Mouse (Mus musculus) intestine, postnatal 0 days (tissue): ENCODE data around the gene Adarb1. TPM values are rescaled to one million over a fixed set of nuclear protein-coding genes. Genes with fewer than 3 reads are reported as not detected.

Source experiments
- ATAC-seq: fragments of 200-750 bp; cut with Nextera tagmentation; 2 replicates; pipeline ENCODE4 v1.8.0; 2017; ENCODE audit warnings: mild to moderate bottlenecking, moderate TSS enrichment, moderate library complexity
- H3K27ac ChIP-seq: fragments of 300-500 bp; sonication (generic); 2 replicates; pipeline ENCODE4 v1.5.1; 2014; ENCODE audit warnings: mild to moderate bottlenecking, low read depth, low read length, moderate library complexity
- H3K27me3 ChIP-seq: fragments of 300-500 bp; sonication (generic); replicated peaks from 2 replicates; pipeline ENCODE4 v1.6.1; 2014; ENCODE audit warnings: low read length, mixed read lengths; ENCODE audit not compliant: control insufficient read depth, insufficient read depth
- H3K36me3 ChIP-seq: fragments of 300-500 bp; sonication (generic); 2 replicates; pipeline ENCODE4 v1.6.1; 2014; ENCODE audit warnings: mild to moderate bottlenecking, moderate library complexity; ENCODE audit not compliant: control insufficient read depth, insufficient read depth
- H3K4me1 ChIP-seq: fragments of 300-500 bp; sonication (generic); replicated peaks from 2 replicates; pipeline ENCODE4 v1.6.1; 2014; ENCODE audit warnings: antibody characterized with exemption, low read length, mixed read lengths; ENCODE audit not compliant: control insufficient read depth, insufficient read depth
- H3K4me2 ChIP-seq: fragments of 300-500 bp; sonication (generic); replicated peaks from 2 replicates; pipeline ENCODE4 v1.6.1; 2014; ENCODE audit warnings: low read depth, mild to moderate bottlenecking, moderate library complexity
- H3K4me3 ChIP-seq: fragments of 300-500 bp; sonication (generic); 2 replicates; pipeline ENCODE4 v1.5.1; 2014; ENCODE audit warnings: low read depth, low read length
- H3K9ac ChIP-seq: fragments of 300-500 bp; sonication (generic); 2 replicates; pipeline ENCODE4 v1.6.1; 2014; ENCODE audit warnings: mild to moderate bottlenecking, low read depth, low read length
- H3K9me3 ChIP-seq: fragments of 300-500 bp; sonication (generic); 2 replicates; pipeline ENCODE4 v1.6.1; 2016; ENCODE audit warnings: mixed run types; ENCODE audit not compliant: control insufficient read depth
- CTCF ChIP-seq: sonication (generic); IDR thresholded peaks from 2 replicates; pipeline ENCODE4 v1.5.1; 2016; ENCODE audit warnings: low read depth, mild to moderate bottlenecking, control low read depth, antibody characterized with exemption, moderate library complexity
- WGBS: fragments of 180-500 bp; shearing (Covaris S2); extraction: QIAGEN DNeasy Blood & Tissue Kit; methylation state at CpG from one replicate; pipeline ENCODE4 v1.1.7; 2014; 5-methylcytosine and 5-hydroxymethylcytosine counted together
- polyA plus RNA-seq: library from polyadenylated mRNA; unstranded; fragments of >200 nt; fragmentation: Nextera tagmentation; extraction: Ambion mirVana; gene quantifications from 2 replicates; pipeline ENCODE4 v1.2.1, GENCODE M21; 2015

Adarb1 gene
- polyA plus RNA-seq, 1 experiment from 2014 or later = 1.5 TPM

- 71% methylated on average over 14 of the region's 14 CpGs for WGBS
- no peak overlapping the region for H3K4me3 ChIP-seq
- no peak for ATAC-seq
- H3K9me3 ChIP-seq = no peaks in the 10 kb centered on the region
- no peak for TF ChIP-seq CTCF
- no peaks in the 10 kb centered on the region for H3K4me1 ChIP-seq
- H3K9ac ChIP-seq = no peak overlapping the region
- no peak overlapping the region for H3K4me2 ChIP-seq
- no peak overlapping the region for H3K27ac ChIP-seq
- no peaks in the 10 kb centered on the region for H3K36me3 ChIP-seq
- no peaks in the 10 kb centered on the region for H3K27me3 ChIP-seq
These were observed 37.4 kb upstream of the Adarb1 start for GRCm38 (mm10) chr10:77455251-77456010.

- Histone ChIP-seq H3K4me1 (no peaks in the 10 kb centered on the region), H3K9ac (no peak overlapping the region), H3K27ac (no peak overlapping the region), H3K27me3 (no peaks in the 10 kb centered on the region), H3K36me3 (no peaks in the 10 kb centered on the region), H3K4me2 (no peak overlapping the region), H3K4me3 (no peak overlapping the region), H3K9me3 (no peaks in the 10 kb centered on the region)
- no peak for ATAC-seq
- WGBS = 78% methylated on average over 6 of the region's 6 CpGs
- TF ChIP-seq CTCF = no peak
These were observed 36.7 kb upstream of the Adarb1 start for GRCm38 (mm10) chr10:77454795-77455194.

- WGBS = 84% methylated on average over 4 of the region's 4 CpGs
- H3K9me3 ChIP-seq = no peaks in the 10 kb centered on the region
- no peak for TF ChIP-seq CTCF
- no peak for ATAC-seq
- no peak overlapping the region for H3K4me2 ChIP-seq
- no peak overlapping the region for H3K9ac ChIP-seq
- H3K4me3 ChIP-seq = no peak overlapping the region
- no peak overlapping the region for H3K27ac ChIP-seq
- H3K36me3 ChIP-seq = no peaks in the 10 kb centered on the region
- no peaks in the 10 kb centered on the region; the same call in 1 of the 2 replicates for H3K27me3 ChIP-seq
- H3K4me1 ChIP-seq = no peaks in the 10 kb centered on the region
These were observed 33.8 kb upstream of the Adarb1 start for GRCm38 (mm10) chr10:77451822-77452221.

- no peak for ATAC-seq
- H3K4me1 ChIP-seq = no peaks in the 10 kb centered on the region
These were observed 32.0 kb upstream of the Adarb1 start for GRCm38 (mm10) chr10:77450159-77450464.

GRCm38 (mm10) chr10:77449315-77450158 lies 31.5 kb upstream of the Adarb1 start:
- ATAC-seq = no peak
- H3K4me3 ChIP-seq = no peak overlapping the region
- 30% methylated on average over 23 of the region's 23 CpGs for WGBS
- TF ChIP-seq CTCF = no peak
- no peaks in the 10 kb centered on the region for H3K36me3 ChIP-seq
- H3K27me3 ChIP-seq = no peaks in the 10 kb centered on the region; the same call in 1 of the 2 replicates
- no peaks in the 10 kb centered on the region for H3K9me3 ChIP-seq
- peak overlapping the region; percentile 50 for H3K4me2 ChIP-seq
- 0 out of 2 replicates have a peak overlapping the region, but pooled peaks have one; percentile 22 for H3K9ac ChIP-seq
- no peak overlapping the region for H3K27ac ChIP-seq
- no peaks in the 10 kb centered on the region for H3K4me1 ChIP-seq

More at GRCm38 (mm10) chr10:77450159-77450464, 32.0 kb upstream of the Adarb1 start:
- Histone ChIP-seq H3K9me3 (no peaks in the 10 kb centered on the region), H3K4me2 (no peak overlapping the region), H3K27ac (no peak overlapping the region), H3K4me3 (no peak overlapping the region), H3K27me3 (no peaks in the 10 kb centered on the region; the same call in 1 of the 2 replicates), H3K36me3 (no peaks in the 10 kb centered on the region), H3K9ac (no peak overlapping the region)
- no peak for TF ChIP-seq CTCF

- no peak overlapping the region for H3K27ac ChIP-seq
- H3K9ac ChIP-seq = 0 out of 2 replicates have a peak overlapping the region, but pooled peaks have one; percentile 22
- 38% methylated on average over 6 of the region's 6 CpGs for WGBS
- H3K27me3 ChIP-seq = no peaks in the 10 kb centered on the region; the same call in 1 of the 2 replicates
- H3K4me3 ChIP-seq = no peak overlapping the region
- H3K4me2 ChIP-seq = peak overlapping the region; percentile 50
- no peaks in the 10 kb centered on the region for H3K9me3 ChIP-seq
- no peaks in the 10 kb centered on the region for H3K36me3 ChIP-seq
- H3K4me1 ChIP-seq = no peaks in the 10 kb centered on the region
- TF ChIP-seq CTCF = no peak
- no peak for ATAC-seq
These were observed 30.7 kb upstream of the Adarb1 start for GRCm38 (mm10) chr10:77448698-77449247.
